Mouse (Mus musculus): ENCODE data around the gene Polr1d. TPM values are rescaled to one million over a fixed set of nuclear protein-coding genes. Genes with fewer than 3 reads are reported as not detected.

Gene Polr1d
- total and polyA plus RNA-seq, 2 experiments = 18.2 to 48.5 TPM

DNA sequence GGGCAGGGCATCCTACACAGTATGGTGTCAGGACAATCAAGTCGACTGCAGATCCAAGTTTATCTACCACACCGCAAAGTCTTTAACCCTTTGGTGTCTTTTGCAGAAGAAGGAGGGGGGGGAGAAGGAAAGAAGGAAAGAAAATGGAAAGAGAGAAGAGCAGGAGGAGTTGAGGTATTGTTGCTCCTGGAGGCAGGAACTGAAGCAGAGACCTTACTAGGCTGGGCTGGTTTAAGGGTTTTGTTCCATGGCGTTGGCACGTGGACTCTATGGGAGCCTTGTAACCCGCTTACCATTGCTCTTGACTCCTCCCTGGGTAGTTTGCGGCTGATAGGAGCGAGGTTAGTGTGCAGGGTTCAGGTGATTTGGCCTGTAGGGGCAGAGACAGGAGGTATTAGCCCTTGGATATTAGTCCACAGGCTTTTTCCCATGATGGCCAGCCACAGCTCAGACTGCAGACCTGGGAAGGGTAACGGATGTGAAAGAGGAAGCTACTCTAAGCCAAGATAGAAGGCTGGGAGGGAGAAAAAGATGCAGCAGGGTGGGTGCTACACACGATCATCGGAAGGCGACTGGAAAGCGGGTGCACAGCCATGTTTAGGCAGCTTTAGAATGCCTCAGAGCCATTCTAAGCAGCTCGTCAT, 48.8 kb downstream of the Polr1d start:
- Histone ChIP-seq H3K27ac (replicated peaks; ENCODE audit: insufficient read depth, low read depth, low read length) (no peak overlapping the region), H3K79me2 (ENCODE audit: control insufficient read depth, insufficient read depth, low read length) (no peaks in the 10 kb centered on the region), H3K9ac (ENCODE audit: low read depth, low read length) (no peak overlapping the region), H3K4me1 (ENCODE audit: control insufficient read depth, insufficient read depth, low read length) (no peaks in the 10 kb centered on the region), H3K4me3 (ENCODE audit: insufficient read depth, low read depth, low read length) (no peak overlapping the region), H3K27me3 (ENCODE audit: control insufficient read depth, insufficient read depth, low read length) (peaks cover 3% of the 10 kb centered on the region; the same call in 1 of the 2 replicates), H3K36me3 (ENCODE audit: control insufficient read depth, insufficient read depth, low read length) (no peaks in the 10 kb centered on the region)
- 84% methylated on average over 13 of the region's 13 CpGs for WGBS
- TF ChIP-seq POLR2A (IDR thresholded peaks at IDR 0.05; ENCODE audit: extremely low read depth, insufficient read depth, low read length) = no peak
- TF ChIP-seq CTCF (IDR thresholded peaks at IDR 0.05; ENCODE audit: low read depth, low read length) = no peak
- no peak for DNase-seq (ENCODE audit: extremely low read depth, low read depth, low spot score)

GRCm38 (mm10) chr5:147127860-147128259, 51.0 kb downstream of the Polr1d start:
- TF ChIP-seq POLR2A (IDR thresholded peaks at IDR 0.05; ENCODE audit: extremely low read depth, insufficient read depth, low read length) (no peak), CTCF (IDR thresholded peaks at IDR 0.05; ENCODE audit: low read depth, low read length) (no peak)
- Histone ChIP-seq H3K36me3 (ENCODE audit: control insufficient read depth, insufficient read depth, low read length) (no peaks in the 10 kb centered on the region), H3K27me3 (ENCODE audit: control insufficient read depth, insufficient read depth, low read length) (peaks cover 3% of the 10 kb centered on the region; the same call in 1 of the 2 replicates), H3K9ac (ENCODE audit: low read depth, low read length) (no peak overlapping the region), H3K4me3 (ENCODE audit: insufficient read depth, low read depth, low read length) (no peak overlapping the region), H3K79me2 (ENCODE audit: control insufficient read depth, insufficient read depth, low read length) (no peaks in the 10 kb centered on the region), H3K27ac (replicated peaks; ENCODE audit: insufficient read depth, low read depth, low read length) (no peak overlapping the region), H3K4me1 (ENCODE audit: control insufficient read depth, insufficient read depth, low read length) (no peaks in the 10 kb centered on the region)
- WGBS = 84% methylated on average over 4 of the region's 4 CpGs
- DNase-seq (ENCODE audit: extremely low read depth, low read depth, low spot score) = no peak

GRCm38 (mm10) chr5:147129484-147129883, 52.6 kb downstream of the Polr1d start:
- no peak for DNase-seq (ENCODE audit: extremely low read depth, low read depth, low spot score)
- H3K79me2 ChIP-seq (ENCODE audit: control insufficient read depth, insufficient read depth, low read length) = no peaks in the 10 kb centered on the region

GRCm38 (mm10) chr5:147131912-147132311, 55.1 kb downstream of the Polr1d start:
- Histone ChIP-seq H3K9ac (ENCODE audit: low read depth, low read length) (no peak overlapping the region), H3K79me2 (ENCODE audit: control insufficient read depth, insufficient read depth, low read length) (no peaks in the 10 kb centered on the region), H3K27ac (replicated peaks; ENCODE audit: insufficient read depth, low read depth, low read length) (no peak overlapping the region), H3K4me1 (ENCODE audit: control insufficient read depth, insufficient read depth, low read length) (no peaks in the 10 kb centered on the region), H3K4me3 (ENCODE audit: insufficient read depth, low read depth, low read length) (no peak overlapping the region), H3K36me3 (ENCODE audit: control insufficient read depth, insufficient read depth, low read length) (no peaks in the 10 kb centered on the region), H3K27me3 (ENCODE audit: control insufficient read depth, insufficient read depth, low read length) (no peaks in the 10 kb centered on the region; the same call in 1 of the 2 replicates)
- 93% methylated on average over 4 of the region's 4 CpGs for WGBS
- TF ChIP-seq CTCF (IDR thresholded peaks at IDR 0.05; ENCODE audit: low read depth, low read length) (no peak), POLR2A (IDR thresholded peaks at IDR 0.05; ENCODE audit: extremely low read depth, insufficient read depth, low read length) (no peak)
- DNase-seq (ENCODE audit: extremely low read depth, low read depth, low spot score) = no peak

More at GRCm38 (mm10) chr5:147129484-147129883, 52.6 kb downstream of the Polr1d start:
- 93% methylated on average over 2 of the region's 2 CpGs for WGBS
- Histone ChIP-seq H3K9ac (ENCODE audit: low read depth, low read length) (no peak overlapping the region), H3K27me3 (ENCODE audit: control insufficient read depth, insufficient read depth, low read length) (no peaks in the 10 kb centered on the region), H3K36me3 (ENCODE audit: control insufficient read depth, insufficient read depth, low read length) (no peaks in the 10 kb centered on the region), H3K4me1 (ENCODE audit: control insufficient read depth, insufficient read depth, low read length) (no peaks in the 10 kb centered on the region), H3K4me3 (ENCODE audit: insufficient read depth, low read depth, low read length) (no peak overlapping the region), H3K27ac (replicated peaks; ENCODE audit: insufficient read depth, low read depth, low read length) (no peak overlapping the region)
- no peak for TF ChIP-seq POLR2A (IDR thresholded peaks at IDR 0.05; ENCODE audit: extremely low read depth, insufficient read depth, low read length)
- TF ChIP-seq CTCF (IDR thresholded peaks at IDR 0.05; ENCODE audit: low read depth, low read length) = no peak

DNA sequence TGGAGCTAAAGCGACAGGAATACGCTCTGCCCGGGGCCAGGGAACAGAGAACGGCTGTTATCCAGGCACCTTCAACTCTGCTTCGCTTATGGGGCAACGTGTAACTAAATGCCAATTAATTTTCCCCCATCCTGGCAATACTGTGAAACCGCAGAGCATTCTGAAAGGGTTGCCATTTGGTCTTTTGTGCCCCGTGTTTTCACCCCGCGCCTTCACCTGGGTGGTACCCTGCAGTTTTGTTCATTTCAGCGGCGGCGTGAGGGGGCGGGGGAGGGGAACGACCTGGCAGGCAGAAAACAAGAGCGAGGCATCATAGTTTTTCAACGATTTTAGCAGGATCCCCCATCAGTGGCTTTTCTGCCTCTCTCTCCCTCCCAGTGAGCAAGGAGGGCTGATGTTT, 56.8 kb downstream of the Polr1d start:
- WGBS = 41% methylated on average over 17 of the region's 17 CpGs
- DNase-seq (ENCODE audit: extremely low read depth, low read depth, low spot score) = no peak
- Histone ChIP-seq H3K36me3 (ENCODE audit: control insufficient read depth, insufficient read depth, low read length) (no peaks in the 10 kb centered on the region), H3K27me3 (ENCODE audit: control insufficient read depth, insufficient read depth, low read length) (no peaks in the 10 kb centered on the region; the same call in 1 of the 2 replicates), H3K9ac (ENCODE audit: low read depth, low read length) (no peak overlapping the region), H3K79me2 (ENCODE audit: control insufficient read depth, insufficient read depth, low read length) (no peaks in the 10 kb centered on the region), H3K27ac (replicated peaks; ENCODE audit: insufficient read depth, low read depth, low read length) (no peak overlapping the region), H3K4me3 (ENCODE audit: insufficient read depth, low read depth, low read length) (no peak overlapping the region), H3K4me1 (ENCODE audit: control insufficient read depth, insufficient read depth, low read length) (no peaks in the 10 kb centered on the region)
- TF ChIP-seq POLR2A (IDR thresholded peaks at IDR 0.05; ENCODE audit: extremely low read depth, insufficient read depth, low read length) = no peak
- no peak for TF ChIP-seq CTCF (IDR thresholded peaks at IDR 0.05; ENCODE audit: low read depth, low read length)
